ENCODE assay signal across 8 mouse cellular contexts in the genomic region with DNA sequence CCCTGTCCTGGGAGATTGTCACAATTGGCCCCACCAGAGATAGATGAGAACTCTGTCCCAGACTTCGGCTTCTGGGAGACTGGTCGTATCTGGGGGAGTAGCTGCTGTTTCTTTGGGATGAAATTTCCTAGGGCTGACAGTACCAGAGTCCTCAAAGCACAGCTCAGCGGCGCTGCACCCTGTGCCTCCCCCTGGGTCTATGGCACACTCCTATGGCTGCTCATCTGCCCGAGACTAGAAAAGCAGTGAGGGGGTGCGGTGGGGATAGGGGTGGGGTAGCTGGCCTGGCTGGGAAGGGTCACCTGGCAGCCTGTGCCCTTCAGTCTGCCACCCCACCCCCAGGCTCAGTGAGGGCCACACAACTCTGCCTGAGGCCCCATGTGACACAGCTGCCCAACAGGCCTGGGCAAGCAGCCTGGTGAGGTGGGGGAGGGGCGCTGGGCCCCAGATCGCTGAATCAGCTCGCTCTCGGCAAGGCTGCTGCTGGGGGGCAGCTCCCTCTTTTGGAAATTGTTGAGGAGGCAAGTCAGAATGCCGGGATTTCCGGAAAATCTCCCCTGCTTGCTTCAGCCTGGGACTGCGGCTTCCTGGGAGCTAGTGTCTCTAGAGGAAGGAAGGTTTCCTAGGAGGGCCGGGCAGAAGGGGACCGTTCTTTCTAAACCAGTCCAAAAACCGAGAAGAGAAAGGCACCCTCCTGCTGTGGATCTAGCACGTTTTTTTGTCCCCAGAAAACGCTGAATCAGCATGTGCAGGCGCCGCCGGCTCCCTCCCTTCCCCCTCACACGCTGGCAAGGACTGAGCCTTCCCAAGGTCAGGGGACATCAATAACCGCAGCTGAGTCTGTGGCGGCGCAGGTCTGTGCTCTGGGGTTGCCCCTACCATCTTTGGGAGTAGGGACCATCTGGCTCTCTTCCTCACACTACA. TPM values are rescaled to one million over a fixed set of nuclear protein-coding genes. Genes with fewer than 3 reads are reported as not detected.
DNase-seq lines count a peak whose midpoint lies in the region; ATAC-seq and TF ChIP-seq lines count a peak whose summit lies in the region.

No protein-coding gene starts in this region.

- peak overlapping the region; percentile 67 for H3K9ac ChIP-seq in hindbrain, embryonic 16.5 days (ENCODE audit: low read depth, low read length)

- H3K9me3 ChIP-seq in hindbrain, embryonic 16.5 days (ENCODE audit: control insufficient read depth, low read length) = no peaks in the 10 kb centered on the region

- ATAC-seq in hindbrain, embryonic 16.5 days = peak; percentile 83
- no peak for ATAC-seq in inflammation-experienced regulatory T-cells, adult 6 months

- peak overlapping the region; percentile 88 for H3K27ac ChIP-seq in hindbrain, embryonic 16.5 days (ENCODE audit: low read depth, low read length)
- peak overlapping the region; percentile 89 for H3K27ac ChIP-seq in left cerebral cortex, adult 2 months

- H3K4me1 ChIP-seq in hindbrain, embryonic 16.5 days (ENCODE audit: control insufficient read depth, insufficient read depth, low read depth, low read length) = peaks cover 15% of the 10 kb centered on the region

- no peaks in the 10 kb centered on the region for H3K27me3 ChIP-seq in hindbrain, embryonic 16.5 days (replicated peaks; ENCODE audit: control insufficient read depth, insufficient read depth, low read length)

- peak overlapping the region; percentile 32 for H3K4me3 ChIP-seq in hindbrain, embryonic 16.5 days (ENCODE audit: low read length)
- H3K4me3 ChIP-seq in left cerebral cortex, adult 2 months = peak overlapping the region; percentile 36

- H3K4me2 ChIP-seq in hindbrain, embryonic 16.5 days (ENCODE audit: low read length) = peak overlapping the region; percentile 65

- H3K36me3 ChIP-seq in hindbrain, embryonic 16.5 days (ENCODE audit: control insufficient read depth, insufficient read depth, low read length) = no peaks in the 10 kb centered on the region

- TF ChIP-seq CTCF in left cerebral cortex, adult 2 months (IDR thresholded peaks at IDR 0.05) = peak; percentile 49

- 4% methylated on average over 25 of the region's 25 CpGs for WGBS in hindbrain, embryonic 16.5 days

- intact Hi-C loops in left cerebral cortex, adult 2 months (cut with DNase I) = loop anchor here (2.0 kb wide), 1 partner anchor 40 kb away; no protein-coding TSS in a partner anchor

- peak; percentile 95 for DNase-seq in adrenal gland, postnatal 14 days
- peak; percentile 83 for DNase-seq in embryo, embryonic 10 days (ENCODE audit: low spot score)
- peak; percentile 91 to 92 for DNase-seq in gastrocnemius, adult 8-10 months (ENCODE audit: low spot score in 2 of 2)
- peak; percentile 87 to 89 for DNase-seq in left cerebral cortex, adult 2 months (ENCODE audit: extremely low spot score in 1 of 2, low spot score in 2 of 2)
- peak; percentile 84 for DNase-seq in lung, postnatal 36 days
- peak; percentile 92 for DNase-seq in right cerebral cortex, postnatal 14 days

RNA-seq across cellular contexts. Expression of gene Nacc2, which starts 9.9 kb away (rescaled TPM):
- total RNA-seq in adrenal gland, postnatal 14 days (2021) = 25.9 and 30.5 TPM in 2 replicates
- 10 to 100 TPM; 20.9 to 25.5 (median 22.8) TPM for total RNA-seq in gastrocnemius, adult 8-10 months (2022)
- 24.5 and 25.8 TPM in 2 replicates for polyA plus RNA-seq in hindbrain, embryonic 16.5 days (2015; fragmentation: Nextera tagmentation; extraction: Ambion mirVana)
- 10 to 100 TPM; 64.5 to 75.9 TPM for total RNA-seq in left cerebral cortex, adult 2 months (2021)
- under 1 TPM; 0.47 to 0.78 (median 0.57) TPM for polyA plus RNA-seq in inflammation-experienced regulatory T-cells, adult 6 months (2017; shearing (Covaris generic))
